Mouse (Mus musculus): ENCODE results near the gene Stxbp5l.

DNA sequence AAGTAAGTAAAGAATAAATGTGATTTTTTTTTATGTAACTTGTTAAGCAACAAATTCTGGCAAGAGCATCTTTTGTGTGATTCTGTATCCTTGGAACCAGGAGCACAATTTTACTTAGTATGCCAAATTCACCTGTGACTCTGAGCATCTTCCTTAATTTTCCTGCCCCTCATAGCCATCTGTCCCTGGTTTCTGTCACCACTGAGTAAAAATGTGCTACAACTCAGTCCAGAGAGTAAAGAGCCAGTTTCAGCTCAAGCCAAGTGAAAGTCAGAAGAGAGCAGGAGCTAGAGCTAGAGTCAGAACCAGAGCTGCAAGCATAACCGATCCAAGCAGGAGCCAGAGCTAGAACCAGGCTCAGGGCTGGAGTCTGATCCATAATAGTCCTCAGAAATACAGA is 46.6 kb downstream of the Stxbp5l start:
- no peak for TF ChIP-seq CTCF (IDR thresholded peaks at IDR 0.05)
- TF ChIP-seq EP300 (IDR thresholded peaks at IDR 0.05): no peak
